Mouse (Mus musculus): ENCODE data around the gene Tap1.

- TF ChIP-seq GATA1 (IDR thresholded peaks at IDR 0.05; ENCODE audit: low read length), result no peak
- TF ChIP-seq TAL1 (IDR thresholded peaks at IDR 0.05; ENCODE audit: low read length), result no peak
Measured at GRCm38 (mm10) chr17:34244656-34245055, 57.3 kb downstream of the Tap1 start.
